Mouse (Mus musculus) kidney, postnatal 4 days (tissue): ENCODE measurements around the gene Cnksr2.
A peak's percentile ranks its signal among the peaks of the same experiment; 100 is the strongest.

Experiments used
- DNase-seq, 2 experiments: peaks; one replicate each; pipeline ENCODE4 v3.0.0; 2021; ENCODE audit warnings: mixed read lengths in 2 of 2

The Cnksr2 gene

DNA sequence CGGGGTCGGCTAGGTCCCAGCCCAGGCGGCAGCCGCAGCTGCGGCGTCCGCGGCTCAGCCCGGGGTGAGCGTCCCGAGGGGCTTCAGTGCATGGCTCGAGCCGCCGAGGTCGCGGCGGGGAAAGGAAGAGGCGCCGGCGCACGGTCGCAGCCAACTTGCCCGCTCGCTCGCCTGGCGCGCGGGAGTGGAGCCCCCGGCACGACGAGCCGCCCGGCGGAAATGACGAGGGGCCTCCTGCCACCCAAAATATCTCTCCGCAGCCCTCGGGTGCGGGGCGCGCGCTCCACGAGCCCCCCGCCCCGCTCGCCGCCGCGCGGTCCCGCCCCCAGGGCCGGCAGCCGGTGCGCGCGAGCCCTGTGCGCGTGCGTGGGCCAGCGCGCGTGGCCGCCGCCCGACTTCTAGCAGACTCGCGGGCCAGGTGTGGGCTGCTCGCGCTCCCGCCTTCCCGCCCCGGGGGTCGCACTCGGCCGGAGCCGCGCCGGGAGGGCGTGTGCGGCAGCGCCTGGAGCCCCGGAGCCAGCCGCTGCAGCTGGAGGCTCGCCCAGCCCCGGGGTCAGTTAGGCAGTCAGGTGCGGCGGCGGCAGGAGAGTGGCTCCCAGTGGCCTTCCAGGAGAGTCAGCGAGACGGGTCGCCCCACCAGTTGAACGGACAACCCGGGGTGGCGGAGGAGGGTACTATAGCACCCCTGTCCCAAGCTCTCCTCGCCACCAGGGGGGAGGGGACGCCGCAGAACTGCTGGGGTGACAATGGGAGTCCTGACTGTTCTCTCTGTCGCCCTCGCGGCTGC is at the start of gene Cnksr2:
Cnksr2 (minus strand) TSS at position 238 of the 787 bp plus-strand sequence.
- peak; percentile 32 to 50 for DNase-seq

DNA sequence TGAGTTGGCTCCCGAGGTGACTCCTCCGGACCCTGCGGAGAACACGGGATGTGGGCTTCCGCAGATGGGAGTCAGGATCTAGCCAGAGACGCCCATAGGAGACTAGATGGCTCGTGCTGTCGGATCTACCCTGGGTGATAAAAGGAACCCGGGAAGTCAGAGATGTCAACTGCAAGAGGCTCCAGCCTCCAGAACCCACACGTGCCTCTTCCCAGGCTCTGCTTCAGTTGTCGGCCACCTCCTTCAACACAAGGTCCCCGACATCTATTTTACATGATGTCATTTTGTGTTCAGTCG is 698 bp upstream of the Cnksr2 start:
- no peak for DNase-seq

DNA sequence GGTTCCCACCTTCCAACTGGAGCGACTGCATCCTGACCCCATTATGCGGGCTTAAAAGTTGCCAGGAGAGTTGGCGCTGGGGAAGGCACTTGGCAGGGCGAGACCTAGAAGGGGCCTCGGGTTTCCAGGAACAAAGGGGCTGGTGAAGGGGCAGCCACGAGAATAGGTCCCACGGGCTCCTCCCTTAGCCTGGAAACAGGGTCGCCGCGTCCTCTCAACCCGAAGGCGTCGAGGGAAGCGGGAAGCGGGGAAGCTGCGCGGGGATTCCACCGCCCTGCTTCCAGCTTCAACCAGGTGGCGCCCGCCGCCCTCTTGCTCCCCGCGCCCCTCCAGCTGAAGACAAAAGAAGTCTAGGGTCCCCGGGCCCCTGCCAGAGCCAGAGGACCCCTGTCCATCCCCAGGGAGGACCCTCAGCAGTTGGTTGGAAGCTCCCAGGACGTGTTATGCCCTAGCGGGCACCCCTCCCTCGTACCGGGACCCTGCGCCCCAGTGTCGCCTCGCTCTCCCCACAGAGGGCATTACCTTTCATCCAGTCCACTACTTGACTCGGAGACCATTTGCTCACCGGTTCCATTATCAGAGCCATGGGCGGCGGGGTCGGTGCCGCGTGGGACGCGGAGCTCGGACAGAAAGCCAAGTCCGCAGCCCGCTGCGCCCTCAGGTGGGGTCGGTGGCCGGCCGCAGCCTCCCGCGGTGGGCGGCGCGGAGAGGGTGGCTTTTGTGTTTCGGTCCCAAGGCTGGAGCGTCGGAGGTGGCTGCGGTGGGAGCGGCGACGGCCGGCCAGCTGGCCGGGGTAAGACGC is 638 bp downstream of the Cnksr2 start:
- peak; percentile 34 to 51 for DNase-seq

DNA sequence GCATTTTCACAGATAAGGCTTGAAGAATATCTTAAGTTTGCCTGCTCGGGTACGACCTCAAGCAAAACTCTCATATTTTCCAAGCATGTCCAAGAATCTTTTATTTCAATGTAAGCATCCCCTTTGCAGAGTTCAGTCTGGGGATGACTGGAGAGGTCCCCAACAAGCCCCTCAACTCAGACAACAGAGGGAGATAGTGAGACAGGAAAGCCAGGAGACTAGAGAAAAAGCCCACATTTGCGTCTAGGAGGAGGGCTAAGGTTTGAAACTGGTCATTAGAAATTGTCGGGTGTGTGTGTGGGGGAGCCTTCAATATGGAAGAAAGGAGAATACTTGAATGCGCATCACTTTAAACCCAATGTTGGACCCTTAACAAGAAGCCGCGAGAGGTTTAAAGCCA is 1.4 kb downstream of the Cnksr2 start:
- peak in 1 of 2 experiments; percentile 1 for DNase-seq

- DNase-seq, result no peak
Observed at GRCm38 (mm10) chrX:157951698-157952097, 91.4 kb downstream of the Cnksr2 start.

DNA sequence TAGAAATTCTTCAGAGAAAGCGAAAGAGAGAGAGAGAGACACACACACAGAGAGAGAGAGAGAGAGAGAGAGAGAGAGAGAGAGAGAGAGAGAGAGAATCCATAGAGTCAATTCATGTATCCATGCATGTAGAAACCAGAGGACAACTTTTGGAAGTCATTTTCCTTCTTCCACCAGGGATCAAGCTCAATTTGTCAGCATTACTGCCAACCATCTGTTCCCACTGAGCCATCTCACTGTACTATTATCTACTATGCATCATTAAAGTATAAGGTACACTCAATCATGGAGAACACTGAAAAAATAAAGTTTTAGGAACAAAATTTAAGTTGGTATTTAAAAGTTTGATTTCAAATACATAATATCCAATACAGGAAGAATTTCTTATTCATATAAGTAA is 93.8 kb downstream of the Cnksr2 start:
- no peak for DNase-seq

- no peak for DNase-seq
Observed at GRCm38 (mm10) chrX:157945121-157945520, 98.0 kb downstream of the Cnksr2 start.

GRCm38 (mm10) chrX:157936611-157937010 is 106.5 kb downstream of the Cnksr2 start:
- no peak for DNase-seq

DNA sequence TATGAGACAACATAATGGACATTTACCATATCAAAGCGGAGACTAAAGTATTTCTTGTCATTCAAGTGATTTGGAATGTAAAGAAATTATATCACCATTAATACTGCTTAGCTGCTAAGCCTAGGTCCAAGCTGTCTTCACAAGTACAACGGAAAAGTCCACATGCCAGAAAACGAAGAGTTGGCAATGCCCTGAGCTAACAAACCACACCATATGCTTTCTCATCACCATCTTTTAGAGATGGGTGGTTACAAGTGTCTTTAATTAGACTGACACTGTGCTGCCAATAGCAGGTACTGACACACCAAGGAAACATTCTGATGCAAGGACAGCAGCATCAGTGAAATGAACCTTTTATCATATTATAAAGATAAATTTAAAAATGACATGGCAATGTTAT is 123.0 kb downstream of the Cnksr2 start:
- no peak for DNase-seq

DNA sequence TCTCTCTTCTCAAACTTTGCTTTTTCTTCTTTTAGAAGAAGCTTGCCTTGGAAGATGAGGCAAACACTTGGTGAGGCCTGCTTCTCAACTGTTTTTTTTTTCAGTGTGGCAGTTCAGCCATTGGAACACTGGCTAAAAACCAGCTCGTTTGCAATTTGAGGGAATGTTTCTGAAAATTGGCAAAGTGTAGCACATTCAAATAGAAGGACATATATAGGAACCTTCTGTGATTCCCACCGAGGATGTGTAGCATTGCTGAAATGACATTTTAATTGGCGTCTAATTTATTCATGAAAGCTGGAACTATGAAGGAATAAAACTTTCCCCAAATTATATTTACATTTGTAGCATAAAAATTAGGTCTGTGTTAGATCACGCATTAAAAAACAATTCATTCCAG is 213.1 kb downstream of the Cnksr2 start:
- no peak for DNase-seq

GRCm38 (mm10) chrX:157818921-157819260 is 224.2 kb downstream of the Cnksr2 start:
- peak in 1 of 2 experiments; percentile 2 for DNase-seq

GRCm38 (mm10) chrX:157818207-157818920 is 224.7 kb downstream of the Cnksr2 start, which contains the start of gene Klhl34:
Gene Klhl34 (plus strand): TSS chrX:157818435.
- DNase-seq, result peak; percentile 23 to 35

GRCm38 (mm10) chrX:157817571-157818206 is 225.4 kb downstream of the Cnksr2 start:
- DNase-seq, result peak; percentile 18 to 42

DNA sequence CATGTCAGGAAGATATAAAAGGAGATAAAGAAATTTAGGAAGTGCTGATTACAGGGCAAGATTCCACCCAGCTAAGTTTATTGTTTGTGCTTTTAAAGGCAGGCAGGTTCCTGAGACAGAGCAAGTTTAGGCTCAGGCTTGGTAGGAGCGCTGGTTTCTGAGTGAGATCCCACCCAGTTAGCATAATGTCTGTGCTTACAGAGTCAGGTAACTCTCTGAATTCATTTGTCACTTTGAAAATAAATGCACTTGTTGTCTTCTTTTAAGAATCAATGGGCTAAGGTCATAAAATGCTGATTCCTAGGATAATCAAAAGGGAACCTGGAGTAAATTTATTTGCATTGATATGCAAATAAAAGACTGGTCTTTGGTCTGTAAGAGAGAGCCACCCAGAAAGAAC is 233.4 kb downstream of the Cnksr2 start:
- no peak for DNase-seq

GRCm38 (mm10) chrX:157801669-157802068 is 241.4 kb downstream of the Cnksr2 start:
- DNase-seq, result no peak
